Mouse (Mus musculus) midbrain, embryonic 11.5 days (tissue): ENCODE measurements around the gene Cabp4. TPM values are rescaled to one million over a fixed set of nuclear protein-coding genes. Genes with fewer than 3 reads are reported as not detected.

ENCODE experiments used
- ATAC-seq: fragments of 200-750 bp; cut with Nextera tagmentation; 2 replicates; pipeline ENCODE4 v1.8.0; 2017; ENCODE audit warnings: moderate TSS enrichment, moderate library complexity; ENCODE audit not compliant: low FRiP score
- DNase-seq: peaks from one replicate; pipeline ENCODE4 v3.0.0; 2015; ENCODE audit warnings: low spot score; ENCODE audit errors: missing footprints
- H3K27ac ChIP-seq: fragments of 300-500 bp; sonication (generic); 2 replicates; pipeline ENCODE4 v1.5.1; 2014; ENCODE audit warnings: low read depth, low read length
- H3K27me3 ChIP-seq: fragments of 300-500 bp; sonication (generic); 2 replicates; pipeline ENCODE4 v1.6.1; 2014; ENCODE audit warnings: mild to moderate bottlenecking, low read length, moderate library complexity, mixed read lengths; ENCODE audit not compliant: control insufficient read depth, insufficient read depth
- H3K36me3 ChIP-seq: fragments of 300-500 bp; sonication (generic); 2 replicates; pipeline ENCODE4 v1.6.1; 2014; ENCODE audit warnings: mild to moderate bottlenecking, low read length, moderate library complexity, mixed read lengths; ENCODE audit not compliant: control insufficient read depth, insufficient read depth
- H3K4me1 ChIP-seq: fragments of 300-500 bp; sonication (generic); 2 replicates; pipeline ENCODE4 v1.6.1; 2014; ENCODE audit warnings: low read length; ENCODE audit not compliant: control insufficient read depth, insufficient read depth
- H3K4me2 ChIP-seq: fragments of 300-500 bp; sonication (generic); 2 replicates; pipeline ENCODE4 v1.6.1; 2014; ENCODE audit warnings: mild to moderate bottlenecking, moderate library complexity
- H3K4me3 ChIP-seq: fragments of 300-500 bp; sonication (generic); 2 replicates; pipeline ENCODE4 v1.5.1; 2014; ENCODE audit warnings: low read depth, low read length
- H3K9ac ChIP-seq: fragments of 300-500 bp; sonication (generic); 2 replicates; pipeline ENCODE4 v1.6.1; 2014; ENCODE audit warnings: low read length
- H3K9me3 ChIP-seq: fragments of 300-500 bp; sonication (generic); 2 replicates; pipeline ENCODE4 v1.6.1; 2016; ENCODE audit warnings: low read length; ENCODE audit not compliant: control insufficient read depth
- WGBS: fragments of 180-500 bp; shearing (Covaris S2); extraction: QIAGEN DNeasy Blood & Tissue Kit; methylation state at CpG from one replicate; pipeline ENCODE4 v1.1.7; 2014; 5-methylcytosine and 5-hydroxymethylcytosine counted together
- polyA plus RNA-seq: library from polyadenylated mRNA; unstranded; fragments of >200 nt; fragmentation: Nextera tagmentation; extraction: Ambion mirVana; gene quantifications from 2 replicates; pipeline ENCODE4 v1.2.1, GENCODE M21; 2014

The Cabp4 gene
- polyA plus RNA-seq, 1 experiment from 2014 or later, result not detected

DNA sequence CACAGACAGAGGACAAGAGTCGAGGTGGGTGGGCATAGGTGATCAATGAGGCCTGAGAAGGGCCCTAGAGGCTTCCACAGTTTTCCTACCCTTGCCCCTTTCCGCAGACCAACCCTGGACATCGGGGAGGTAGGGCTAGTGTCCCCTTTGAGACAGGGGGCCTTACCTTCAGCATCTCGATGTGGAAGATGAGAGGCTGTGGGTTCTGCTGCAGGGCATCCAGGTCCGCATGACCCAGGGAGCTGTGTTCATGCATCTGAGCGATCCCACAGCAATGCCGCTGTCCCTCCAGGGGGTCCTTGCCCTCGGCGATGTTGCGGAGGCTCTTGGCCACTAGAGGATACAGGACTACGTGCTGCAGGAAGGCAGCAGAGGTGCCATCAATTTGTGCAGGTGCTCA is 28.0 kb downstream of the Cabp4 start:
- H3K4me2 ChIP-seq, result no peak overlapping the region
- H3K4me1 ChIP-seq, result peaks cover 3% of the 10 kb centered on the region
- no peak for ATAC-seq
- 82% methylated on average over 11 of the region's 11 CpGs for WGBS
- no peaks in the 10 kb centered on the region for H3K27me3 ChIP-seq
- no peak overlapping the region for H3K27ac ChIP-seq
- no peaks in the 10 kb centered on the region for H3K9me3 ChIP-seq
- DNase-seq, result peak; percentile 12
- H3K4me3 ChIP-seq, result no peak overlapping the region
- no peak overlapping the region for H3K9ac ChIP-seq
- peaks cover 5% of the 10 kb centered on the region for H3K36me3 ChIP-seq

DNA sequence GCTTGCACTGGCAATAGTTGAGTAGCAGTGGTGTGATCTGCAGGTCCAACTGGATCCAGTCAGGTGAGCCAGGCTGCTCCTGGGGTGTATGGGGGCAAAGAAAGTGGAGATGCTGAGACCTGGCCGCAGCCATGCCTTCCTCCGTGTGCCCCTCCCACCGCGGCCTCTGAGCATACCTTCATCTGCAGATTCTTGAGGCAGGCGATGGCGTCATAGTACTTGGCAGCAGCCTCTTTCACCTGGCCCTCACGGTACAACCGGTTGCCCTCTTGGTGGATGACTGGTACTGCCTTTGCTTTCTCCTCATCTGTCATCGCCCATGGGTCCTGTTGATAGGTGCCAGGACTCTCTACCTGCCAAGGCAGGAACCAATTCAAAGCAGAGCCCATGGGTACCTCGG is 28.7 kb downstream of the Cabp4 start:
- H3K9ac ChIP-seq, result no peak overlapping the region
- no peaks in the 10 kb centered on the region for H3K27me3 ChIP-seq
- ATAC-seq, result no peak
- DNase-seq, result peak; percentile 31
- no peak overlapping the region for H3K4me3 ChIP-seq
- no peak overlapping the region for H3K4me2 ChIP-seq
- H3K9me3 ChIP-seq, result no peaks in the 10 kb centered on the region
- WGBS, result 93% methylated on average over 10 of the region's 10 CpGs
- no peak overlapping the region for H3K27ac ChIP-seq
- no peaks in the 10 kb centered on the region for H3K4me1 ChIP-seq
- peaks cover 5% of the 10 kb centered on the region for H3K36me3 ChIP-seq

DNA sequence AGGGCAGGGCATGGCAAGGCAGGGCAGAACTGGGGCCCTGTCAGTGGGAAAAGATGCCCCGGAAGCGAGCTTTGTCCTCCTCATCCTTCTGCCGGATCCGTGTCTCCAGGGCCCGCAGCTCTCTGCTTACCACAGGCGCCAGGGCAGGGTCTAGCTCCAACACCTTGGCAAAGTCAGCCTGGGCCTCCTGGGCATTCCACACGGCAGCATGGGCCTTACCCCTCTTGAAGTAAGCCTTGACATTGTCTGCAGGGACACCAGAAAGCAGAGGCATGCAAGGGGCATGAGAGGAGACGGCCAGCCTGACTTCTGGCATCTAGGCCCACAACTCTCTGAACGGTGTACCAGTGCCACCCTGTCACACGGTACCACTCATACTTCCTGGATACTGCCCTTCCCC is 29.3 kb downstream of the Cabp4 start:
- H3K36me3 ChIP-seq, result peaks cover 5% of the 10 kb centered on the region
- H3K9ac ChIP-seq, result no peak overlapping the region
- DNase-seq, result no peak
- no peak for ATAC-seq
- no peak overlapping the region for H3K4me3 ChIP-seq
- no peak overlapping the region for H3K27ac ChIP-seq
- 92% methylated on average over 10 of the region's 10 CpGs for WGBS
- no peak overlapping the region for H3K4me2 ChIP-seq
- no peaks in the 10 kb centered on the region for H3K27me3 ChIP-seq
- H3K4me1 ChIP-seq, result no peaks in the 10 kb centered on the region
- H3K9me3 ChIP-seq, result no peaks in the 10 kb centered on the region

DNA sequence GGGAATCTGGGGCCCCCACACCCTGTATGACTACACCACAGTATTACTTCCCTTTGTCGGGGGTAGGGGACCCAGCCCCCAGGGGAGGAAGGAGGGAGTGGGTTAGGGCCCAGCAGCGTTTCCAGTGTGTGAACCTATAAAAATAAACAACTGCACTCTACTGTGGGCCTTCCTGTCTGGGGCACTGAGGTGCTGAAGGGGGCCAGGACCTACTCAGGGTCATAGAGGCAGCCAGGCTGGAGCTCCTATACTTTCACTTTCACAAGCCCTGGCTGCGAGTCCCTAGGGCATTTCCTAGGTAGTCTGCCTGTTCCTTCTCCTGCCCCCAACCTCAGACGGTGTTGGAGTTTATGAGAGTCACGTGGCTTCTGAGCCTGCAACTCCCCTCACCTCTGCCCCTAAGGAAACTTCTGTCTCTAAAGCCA is 30.0 kb downstream of the Cabp4 start:
- no peaks in the 10 kb centered on the region for H3K4me1 ChIP-seq
- H3K9me3 ChIP-seq, result no peaks in the 10 kb centered on the region
- no peaks in the 10 kb centered on the region for H3K27me3 ChIP-seq
- H3K27ac ChIP-seq, result no peak overlapping the region
- DNase-seq (no peak), ATAC-seq (no peak)
- WGBS, result 80% methylated on average over 5 of the region's 5 CpGs
- no peak overlapping the region for H3K9ac ChIP-seq
- peaks cover 5% of the 10 kb centered on the region for H3K36me3 ChIP-seq
- H3K4me3 ChIP-seq, result no peak overlapping the region
- no peak overlapping the region for H3K4me2 ChIP-seq

- 83% methylated on average over 13 of the region's 13 CpGs for WGBS
- H3K27me3 ChIP-seq, result no peaks in the 10 kb centered on the region
- no peak overlapping the region for H3K9ac ChIP-seq
- ATAC-seq (no peak), DNase-seq (no peak)
- H3K4me3 ChIP-seq, result no peak overlapping the region
- no peak overlapping the region for H3K27ac ChIP-seq
- H3K36me3 ChIP-seq, result peaks cover 5% of the 10 kb centered on the region
- no peak overlapping the region for H3K4me2 ChIP-seq
- no peaks in the 10 kb centered on the region for H3K4me1 ChIP-seq
- no peaks in the 10 kb centered on the region for H3K9me3 ChIP-seq
These were observed 30.5 kb downstream of the Cabp4 start for GRCm38 (mm10) chr19:4113186-4113805.

- H3K4me1 ChIP-seq, result no peaks in the 10 kb centered on the region
- no peaks in the 10 kb centered on the region for H3K9me3 ChIP-seq
- no peak overlapping the region for H3K27ac ChIP-seq
- no peak overlapping the region for H3K9ac ChIP-seq
- ATAC-seq, result no peak
- no peaks in the 10 kb centered on the region for H3K27me3 ChIP-seq
- no peak overlapping the region for H3K4me3 ChIP-seq
- H3K36me3 ChIP-seq, result peaks cover 5% of the 10 kb centered on the region
- no peak for DNase-seq
- WGBS, result 94% methylated on average over 26 of the region's 26 CpGs
- H3K4me2 ChIP-seq, result no peak overlapping the region
These were observed 31.5 kb downstream of the Cabp4 start for GRCm38 (mm10) chr19:4112063-4112960.

DNA sequence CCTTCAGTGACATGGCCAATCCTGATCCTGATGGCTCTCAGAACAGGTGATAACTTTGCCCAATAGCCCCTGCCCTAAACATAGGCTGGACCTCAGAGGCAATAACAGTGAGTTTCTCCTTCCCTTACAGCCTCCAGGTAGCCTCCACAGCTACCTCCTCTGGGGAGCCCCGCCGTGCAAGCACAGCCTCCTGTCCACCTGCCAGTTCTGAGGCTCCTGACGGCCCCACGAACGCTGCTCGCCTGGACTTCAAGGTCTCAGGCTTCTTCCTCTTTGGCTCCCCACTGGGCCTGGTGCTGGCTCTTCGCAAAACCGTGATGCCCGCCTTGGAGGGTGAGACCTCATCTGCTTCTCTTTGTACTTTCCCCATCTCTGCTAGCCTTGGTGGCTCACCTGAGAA is 35.3 kb downstream of the Cabp4 start:
- no peak for DNase-seq
- Histone ChIP-seq H3K27me3 (no peaks in the 10 kb centered on the region), H3K4me3 (no peak overlapping the region), H3K27ac (no peak overlapping the region), H3K4me2 (no peak overlapping the region), H3K4me1 (no peaks in the 10 kb centered on the region), H3K36me3 (no peaks in the 10 kb centered on the region), H3K9ac (no peak overlapping the region), H3K9me3 (no peaks in the 10 kb centered on the region)
- 88% methylated on average over 9 of the region's 9 CpGs for WGBS
- ATAC-seq, result no peak

- WGBS, result 95% methylated on average over 14 of the region's 14 CpGs
- Histone ChIP-seq H3K9ac (no peak overlapping the region), H3K27ac (no peak overlapping the region), H3K9me3 (no peaks in the 10 kb centered on the region), H3K4me1 (no peaks in the 10 kb centered on the region), H3K36me3 (no peaks in the 10 kb centered on the region), H3K27me3 (peaks cover 5% of the 10 kb centered on the region), H3K4me3 (no peak overlapping the region), H3K4me2 (no peak overlapping the region)
- DNase-seq (no peak), ATAC-seq (no peak)
These were observed 37.2 kb downstream of the Cabp4 start for GRCm38 (mm10) chr19:4106654-4107053.

DNA sequence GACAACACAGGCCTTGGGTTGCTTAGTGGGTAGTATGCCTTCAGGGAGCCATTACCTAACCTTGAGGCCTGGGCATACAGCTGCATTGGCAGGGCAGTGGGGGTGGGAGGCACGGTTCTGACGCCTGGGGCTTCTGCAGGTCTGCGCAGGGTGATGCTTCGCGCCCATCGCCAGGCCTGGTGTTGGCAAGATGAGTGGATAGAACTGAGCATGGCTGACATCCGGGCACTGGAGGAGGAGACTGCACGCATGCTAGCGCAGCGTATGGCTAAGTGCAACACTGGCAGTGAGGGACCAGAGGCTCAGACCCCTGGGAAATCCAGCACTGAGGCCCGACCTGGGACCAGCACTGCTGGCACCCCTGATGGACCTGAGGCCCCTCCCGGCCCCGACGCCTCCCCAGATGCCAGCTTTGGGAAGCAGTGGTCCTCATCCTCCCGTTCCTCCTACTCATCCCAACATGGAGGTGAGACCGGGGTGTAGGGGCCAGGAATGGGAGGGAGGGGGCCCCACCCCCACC is 39.1 kb downstream of the Cabp4 start:
- Histone ChIP-seq H3K9ac (no peak overlapping the region), H3K9me3 (no peaks in the 10 kb centered on the region), H3K27me3 (peaks cover 20% of the 10 kb centered on the region), H3K4me3 (no peak overlapping the region), H3K36me3 (no peaks in the 10 kb centered on the region), H3K27ac (no peak overlapping the region), H3K4me2 (no peak overlapping the region), H3K4me1 (peaks cover 17% of the 10 kb centered on the region)
- DNase-seq (no peak), ATAC-seq (no peak)
- 94% methylated on average over 16 of the region's 16 CpGs for WGBS
